Mouse (Mus musculus) hindbrain, embryonic 14.5 days (tissue): ENCODE data around the gene Zfp865. TPM values are rescaled to one million over a fixed set of nuclear protein-coding genes. Genes with fewer than 3 reads are reported as not detected.
"Not testable (repeated sequence)": the region's sequence is repeated elsewhere in the genome, so short reads cannot be mapped to it uniquely, and the experiment has no call there.

Experiments
- ATAC-seq: fragments of 200-750 bp; cut with Nextera tagmentation; 2 replicates; pipeline ENCODE4 v1.8.0; 2017; ENCODE audit warnings: moderate number of reproducible peaks, mild to moderate bottlenecking, moderate TSS enrichment, moderate library complexity; ENCODE audit not compliant: low FRiP score
- DNase-seq: peaks from one replicate; pipeline ENCODE4 v3.0.0-alpha.2; 2015; ENCODE audit warnings: low spot score
- H3K27ac ChIP-seq: fragments of 300-500 bp; sonication (generic); 2 replicates; pipeline ENCODE4 v1.5.1; 2014; ENCODE audit warnings: mild to moderate bottlenecking, moderate library complexity
- H3K27me3 ChIP-seq: fragments of 300-500 bp; sonication (generic); 2 replicates; pipeline ENCODE4 v1.6.1; 2014; ENCODE audit warnings: mild to moderate bottlenecking, low read length, mixed read lengths; ENCODE audit not compliant: control insufficient read depth, insufficient read depth
- H3K36me3 ChIP-seq: fragments of 300-500 bp; sonication (generic); replicated peaks from 2 replicates; pipeline ENCODE4 v1.6.1; 2014; ENCODE audit not compliant: control insufficient read depth, insufficient read depth
- H3K4me1 ChIP-seq: fragments of 300-500 bp; sonication (generic); replicated peaks from 2 replicates; pipeline ENCODE4 v1.6.1; 2014; ENCODE audit warnings: antibody characterized with exemption, low read length, mixed read lengths; ENCODE audit not compliant: control insufficient read depth, insufficient read depth
- H3K4me2 ChIP-seq: fragments of 300-500 bp; sonication (generic); replicated peaks from 2 replicates; pipeline ENCODE4 v1.6.1; 2014; ENCODE audit warnings: mild to moderate bottlenecking, moderate library complexity
- H3K4me3 ChIP-seq: fragments of 300-500 bp; sonication (generic); replicated peaks from 2 replicates; pipeline ENCODE4 v1.5.1; 2014; ENCODE audit warnings: mild to moderate bottlenecking, low read length
- H3K9ac ChIP-seq: fragments of 300-500 bp; sonication (generic); 2 replicates; pipeline ENCODE4 v1.6.1; 2014
- H3K9me3 ChIP-seq: fragments of 300-500 bp; sonication (generic); 2 replicates; pipeline ENCODE4 v1.6.1; 2016; ENCODE audit warnings: low read length; ENCODE audit not compliant: control insufficient read depth
- WGBS: fragments of 180-500 bp; shearing (Covaris S2); extraction: QIAGEN DNeasy Blood & Tissue Kit; methylation state at CpG from one replicate; pipeline ENCODE4 v1.1.7; 2014; 5-methylcytosine and 5-hydroxymethylcytosine counted together
- polyA plus RNA-seq: library from polyadenylated mRNA; unstranded; fragments of >200 nt; fragmentation: Nextera tagmentation; extraction: Ambion mirVana; gene quantifications from 2 replicates; pipeline ENCODE4 v1.2.1, GENCODE M21; 2014

The Zfp865 gene
- polyA plus RNA-seq, 1 experiment from 2014 or later = 7.2 TPM

GRCm38 (mm10) chr7:5061774-5062359, 41.7 kb downstream of the Zfp865 start, which contains the start of gene U2af2:
Gene U2af2, plus strand, starts transcription at chr7:5062143.
- WGBS = under 1% methylated on average over 62 of the region's 65 CpGs
- Histone ChIP-seq H3K9ac (peak within 1 kb of the TSS; percentile 87), H3K27ac (peak within 1 kb of the TSS; percentile 99), H3K4me2 (peak within 1 kb of the TSS; percentile 86), H3K9me3 (no peaks in the 10 kb centered on the region), H3K4me1 (peaks cover 40% of the 10 kb centered on the region), H3K36me3 (peaks cover 7% of the 10 kb centered on the region; the same call in 1 of the 2 replicates), H3K27me3 (peaks cover 9% of the 10 kb centered on the region), H3K4me3 (peak within 1 kb of the TSS; percentile 77)
- ATAC-seq = peak; percentile 80
- DNase-seq = peak; percentile 89

GRCm38 (mm10) chr7:5062360-5063001, 42.3 kb downstream of the Zfp865 start:
- DNase-seq (peak; percentile 88), ATAC-seq (peak; percentile 47)
- Histone ChIP-seq H3K4me3 (peak overlapping the region; percentile 77), H3K9me3 (no peaks in the 10 kb centered on the region), H3K27ac (peak overlapping the region; percentile 99), H3K4me2 (peak overlapping the region; percentile 86), H3K9ac (peak overlapping the region; percentile 87), H3K36me3 (peaks cover 13% of the 10 kb centered on the region), H3K4me1 (peaks cover 36% of the 10 kb centered on the region), H3K27me3 (peaks cover 9% of the 10 kb centered on the region)
- WGBS = under 1% methylated on average over 51 of the region's 51 CpGs

- peaks cover 23% of the 10 kb centered on the region for H3K4me1 ChIP-seq
- no peak for DNase-seq
- no peak overlapping the region for H3K27ac ChIP-seq
- no peaks in the 10 kb centered on the region for H3K27me3 ChIP-seq
- no peaks in the 10 kb centered on the region for H3K9me3 ChIP-seq
- WGBS = 95% methylated on average over 6 of the region's 6 CpGs
- H3K4me2 ChIP-seq = no peak overlapping the region
- no peak overlapping the region for H3K4me3 ChIP-seq
- peaks cover 37% of the 10 kb centered on the region for H3K36me3 ChIP-seq
- ATAC-seq = no peak
- H3K9ac ChIP-seq = no peak overlapping the region
These were observed 44.7 kb downstream of the Zfp865 start for GRCm38 (mm10) chr7:5064886-5065285.

GRCm38 (mm10) chr7:5073586-5073985, 53.4 kb downstream of the Zfp865 start:
- Histone ChIP-seq H3K4me3 (no peak overlapping the region), H3K27me3 (no peaks in the 10 kb centered on the region), H3K27ac (no peak overlapping the region), H3K4me2 (no peak overlapping the region), H3K9me3 (no peaks in the 10 kb centered on the region), H3K36me3 (peaks cover 99% of the 10 kb centered on the region), H3K9ac (no peak overlapping the region), H3K4me1 (no peaks in the 10 kb centered on the region)
- WGBS = 88% methylated on average over 1 of the region's 1 CpGs
- ATAC-seq (no peak), DNase-seq (no peak)

- Histone ChIP-seq H3K27me3 (no peaks in the 10 kb centered on the region), H3K9me3 (no peaks in the 10 kb centered on the region), H3K9ac (no peak overlapping the region), H3K36me3 (peaks cover 92% of the 10 kb centered on the region), H3K4me2 (no peak overlapping the region), H3K27ac (no peak overlapping the region), H3K4me3 (no peak overlapping the region), H3K4me1 (no peaks in the 10 kb centered on the region)
- WGBS = 97% methylated on average over 5 of the region's 5 CpGs
- no peak for DNase-seq
- no peak for ATAC-seq
These were observed 54.8 kb downstream of the Zfp865 start for GRCm38 (mm10) chr7:5074984-5075383.

- Histone ChIP-seq H3K9ac (no peak overlapping the region), H3K27me3 (no peaks in the 10 kb centered on the region), H3K4me1 (peaks cover 13% of the 10 kb centered on the region), H3K4me3 (no peak overlapping the region), H3K4me2 (no peak overlapping the region), H3K9me3 (no peaks in the 10 kb centered on the region), H3K27ac (no peak overlapping the region), H3K36me3 (peaks cover 73% of the 10 kb centered on the region)
- 88% methylated on average over 2 of the region's 2 CpGs for WGBS
- DNase-seq (no peak), ATAC-seq (no peak)
These were observed 56.8 kb downstream of the Zfp865 start for GRCm38 (mm10) chr7:5076931-5077330.

GRCm38 (mm10) chr7:5079365-5080009, 59.3 kb downstream of the Zfp865 start:
- peak overlapping the region; percentile 74 for H3K27ac ChIP-seq
- peak overlapping the region; percentile 96 for H3K4me2 ChIP-seq
- peak; percentile 22 for ATAC-seq
- peaks cover 60% of the 10 kb centered on the region for H3K36me3 ChIP-seq
- H3K9me3 ChIP-seq, DNase-seq, H3K27me3 ChIP-seq: not testable (repeated sequence)
- WGBS = 66% methylated on average over 10 of the region's 13 CpGs
- H3K9ac ChIP-seq = peak overlapping the region; percentile 99
- peaks cover 15% of the 10 kb centered on the region for H3K4me1 ChIP-seq
- peak overlapping the region; percentile 99 for H3K4me3 ChIP-seq

- H3K9me3 ChIP-seq = no peaks in the 10 kb centered on the region
- ATAC-seq = peak; percentile 97
These were observed 60.0 kb downstream of the Zfp865 start, which contains the start of gene Epn1 for GRCm38 (mm10) chr7:5080010-5080751. Gene Epn1, plus strand, starts transcription at chr7:5080235.

GRCm38 (mm10) chr7:5080815-5081214, 60.6 kb downstream of the Zfp865 start:
- Histone ChIP-seq H3K9me3 (no peaks in the 10 kb centered on the region), H3K27ac (peak overlapping the region; percentile 89), H3K4me3 (peak overlapping the region; percentile 99), H3K9ac (peak overlapping the region; percentile 99), H3K4me1 (peaks cover 15% of the 10 kb centered on the region), H3K4me2 (peak overlapping the region; percentile 96), H3K27me3 (no peaks in the 10 kb centered on the region), H3K36me3 (peaks cover 53% of the 10 kb centered on the region)
- 19% methylated on average over 6 of the region's 6 CpGs for WGBS
- no peak for DNase-seq
- ATAC-seq = no peak

More at GRCm38 (mm10) chr7:5080010-5080751, 60.0 kb downstream of the Zfp865 start, which contains the start of gene Epn1:
- Histone ChIP-seq H3K4me2 (peak within 1 kb of the TSS; percentile 96), H3K9ac (peak within 1 kb of the TSS; percentile 99), H3K27ac (peak within 1 kb of the TSS; percentile 89), H3K27me3 (no peaks in the 10 kb centered on the region), H3K4me1 (peaks cover 15% of the 10 kb centered on the region), H3K36me3 (peaks cover 58% of the 10 kb centered on the region), H3K4me3 (peak within 1 kb of the TSS; percentile 99)
- WGBS = under 1% methylated on average over 62 of the region's 81 CpGs
- DNase-seq = peak; percentile 98
